Mouse (Mus musculus) limb, embryonic 12.5 days (tissue): ENCODE results near the gene Ttpal. TPM values are rescaled to one million over a fixed set of nuclear protein-coding genes. Genes with fewer than 3 reads are reported as not detected.
"Not testable (repeated sequence)": the region's sequence is repeated elsewhere in the genome, so short reads cannot be mapped to it uniquely, and the experiment has no call there.

Experiments
- ATAC-seq: fragments of 200-750 bp; cut with Nextera tagmentation; 2 replicates; pipeline ENCODE4 v1.8.0; 2017; ENCODE audit warnings: low read depth, moderate TSS enrichment; ENCODE audit not compliant: insufficient number of reproducible peaks, insufficient read depth, low FRiP score, low TSS enrichment
- H3K27ac ChIP-seq: fragments of 300-500 bp; sonication (generic); 2 replicates; pipeline ENCODE4 v1.5.1; 2016; ENCODE audit warnings: mild to moderate bottlenecking, moderate library complexity
- H3K27me3 ChIP-seq: fragments of 300-500 bp; sonication (generic); 2 replicates; pipeline ENCODE4 v1.6.1; 2016; ENCODE audit warnings: mild to moderate bottlenecking, moderate library complexity
- H3K36me3 ChIP-seq: fragments of 300-500 bp; sonication (generic); 2 replicates; pipeline ENCODE4 v1.6.1; 2016; ENCODE audit warnings: mild to moderate bottlenecking, moderate library complexity
- H3K4me1 ChIP-seq: fragments of 300-500 bp; sonication (generic); replicated peaks from 2 replicates; pipeline ENCODE4 v1.6.1; 2016
- H3K4me2 ChIP-seq: fragments of 300-500 bp; sonication (generic); 2 replicates; pipeline ENCODE4 v1.6.1; 2016; ENCODE audit warnings: mild to moderate bottlenecking, moderate library complexity
- H3K4me3 ChIP-seq: fragments of 300-500 bp; sonication (generic); replicated peaks from 2 replicates; pipeline ENCODE4 v1.5.1; 2016; ENCODE audit warnings: mild to moderate bottlenecking
- H3K9ac ChIP-seq: fragments of 300-500 bp; sonication (generic); replicated peaks from 2 replicates; pipeline ENCODE4 v1.6.1; 2016; ENCODE audit warnings: mild to moderate bottlenecking, moderate library complexity
- H3K9me3 ChIP-seq: fragments of 300-500 bp; sonication (generic); 2 replicates; pipeline ENCODE4 v1.6.1; 2016; ENCODE audit warnings: mild to moderate bottlenecking, moderate library complexity
- WGBS: fragments of 180-500 bp; shearing (Covaris S2); methylation state at CpG from one replicate; pipeline ENCODE4 v1.1.7; 2016; 5-methylcytosine and 5-hydroxymethylcytosine counted together
- polyA plus RNA-seq: library from polyadenylated mRNA; unstranded; fragments of >200 nt; fragmentation: Nextera tagmentation; extraction: Ambion mirVana; gene quantifications from 2 replicates; pipeline ENCODE4 v1.2.1, GENCODE M21; 2016

Gene Ttpal
- polyA plus RNA-seq, 1 experiment from 2014 or later: 48.6 TPM

DNA sequence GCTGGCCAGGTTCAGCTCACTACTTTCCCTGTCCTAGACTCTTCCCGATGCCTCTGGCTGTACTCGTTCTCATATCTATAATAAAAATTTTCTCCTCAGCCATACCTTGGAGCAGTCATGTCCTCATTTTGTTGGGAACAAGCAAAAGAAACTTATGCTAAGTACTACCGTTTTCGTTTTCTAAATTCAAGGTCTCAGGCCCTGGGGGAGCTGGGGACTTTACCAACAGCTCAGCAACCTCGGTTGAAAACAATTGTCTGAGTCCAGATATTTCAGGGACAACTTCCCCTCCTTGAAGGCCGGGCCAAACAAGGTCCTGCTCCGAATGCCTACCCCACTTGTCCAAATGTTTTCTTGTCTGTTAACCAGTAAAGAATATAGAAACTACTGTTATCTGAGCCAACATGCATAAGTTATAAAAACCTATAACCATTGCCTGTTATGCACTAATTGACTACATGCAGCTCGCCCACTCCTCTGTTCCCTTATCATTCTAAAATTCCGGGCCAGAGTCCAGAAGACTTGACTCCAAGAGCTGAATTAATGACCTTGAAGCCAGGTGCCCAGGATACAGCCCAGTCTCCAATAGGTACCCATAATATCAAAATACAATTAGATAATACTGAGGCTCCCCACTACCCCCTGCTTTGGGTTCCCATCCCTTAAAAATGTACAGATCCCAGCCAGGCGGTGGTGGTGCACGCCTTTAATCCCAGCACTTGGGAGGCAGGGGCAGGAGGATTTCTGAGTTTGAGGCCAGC is 43.8 kb downstream of the Ttpal start:
- 85% methylated on average over 11 of the region's 11 CpGs for WGBS
- Histone ChIP-seq H3K27me3 (no peaks in the 10 kb centered on the region), H3K27ac (0 out of 2 replicates have a peak overlapping the region, but pooled peaks have one; percentile 98), H3K4me2 (peak overlapping the region; percentile 63; the same call in 1 of the 2 replicates), H3K4me3 (0 out of 2 replicates have a peak overlapping the region, but pooled peaks have one; percentile 92), H3K9me3 (peaks cover 10% of the 10 kb centered on the region; the same call in 1 of the 2 replicates), H3K4me1 (peaks cover 16% of the 10 kb centered on the region), H3K36me3 (peaks cover 10% of the 10 kb centered on the region; the same call in 1 of the 2 replicates), H3K9ac (no peak overlapping the region)
- ATAC-seq: no peak

DNA sequence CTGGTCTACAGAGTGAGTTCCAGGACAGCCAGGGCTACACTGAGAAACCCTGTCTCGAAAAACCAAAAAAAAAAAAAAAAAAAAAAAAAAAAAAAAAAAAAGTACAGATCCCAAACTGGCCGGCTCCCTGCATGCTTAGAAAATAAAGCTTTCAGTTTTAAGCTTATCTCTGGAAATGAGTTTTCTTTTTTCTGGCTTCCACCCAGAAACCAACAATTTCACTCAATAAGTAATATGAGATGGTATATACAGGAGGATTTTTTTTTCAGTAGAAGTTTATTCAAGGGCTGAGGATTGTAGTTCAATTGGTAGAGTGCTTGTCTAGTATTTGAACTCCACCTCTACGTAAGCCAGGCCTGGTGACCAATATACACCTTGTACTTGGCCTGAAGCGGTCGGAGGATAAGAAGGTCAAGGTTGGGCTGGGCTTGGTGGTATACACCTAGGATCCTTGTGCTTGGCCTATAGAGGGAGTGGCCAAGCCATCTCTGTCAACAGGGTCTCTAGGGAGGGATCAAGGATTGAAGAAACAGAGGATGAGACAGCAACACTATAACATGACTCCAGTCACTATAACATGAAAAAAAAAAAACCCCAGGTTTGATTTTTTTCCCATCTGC is 44.5 kb downstream of the Ttpal start:
- no peak overlapping the region for H3K9ac ChIP-seq

DNA sequence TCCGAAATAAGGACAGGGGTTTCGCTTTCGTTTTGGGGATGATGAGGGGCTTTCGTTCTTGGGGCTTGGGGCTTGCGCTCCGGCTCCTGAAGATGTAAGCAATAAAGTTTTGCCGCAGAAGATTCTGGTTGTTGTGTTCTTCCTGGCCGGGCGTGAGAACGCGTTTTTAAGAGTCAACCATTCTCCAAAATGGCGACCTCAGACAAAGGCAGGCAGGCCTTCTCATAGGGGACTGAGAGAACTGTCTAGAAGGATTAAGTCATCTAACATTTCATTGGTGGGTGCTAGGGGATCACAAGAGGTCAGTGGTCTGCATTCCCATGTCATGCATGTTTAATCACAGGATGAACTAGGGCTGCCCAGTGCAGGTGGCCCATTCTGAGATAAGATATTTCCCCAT is 53.6 kb downstream of the Ttpal start:
- not testable (repeated sequence) for H3K4me2 ChIP-seq, ATAC-seq, H3K9me3 ChIP-seq, H3K4me1 ChIP-seq, H3K4me3 ChIP-seq, H3K36me3 ChIP-seq, H3K27ac ChIP-seq, H3K27me3 ChIP-seq, H3K9ac ChIP-seq
- 93% methylated on average over 9 of the region's 12 CpGs for WGBS

More for the DNA sequence above, 44.5 kb downstream of the Ttpal start:
- H3K27ac ChIP-seq: no peak overlapping the region
- H3K36me3 ChIP-seq: peaks cover 4% of the 10 kb centered on the region; the same call in 1 of the 2 replicates
- no peaks in the 10 kb centered on the region for H3K27me3 ChIP-seq
- no peak overlapping the region for H3K4me2 ChIP-seq
- ATAC-seq: no peak
- no peak overlapping the region for H3K4me3 ChIP-seq
- peaks cover 16% of the 10 kb centered on the region for H3K4me1 ChIP-seq
- peaks cover 10% of the 10 kb centered on the region; the same call in 1 of the 2 replicates for H3K9me3 ChIP-seq
- WGBS: 89% methylated on average over 5 of the region's 5 CpGs

DNA sequence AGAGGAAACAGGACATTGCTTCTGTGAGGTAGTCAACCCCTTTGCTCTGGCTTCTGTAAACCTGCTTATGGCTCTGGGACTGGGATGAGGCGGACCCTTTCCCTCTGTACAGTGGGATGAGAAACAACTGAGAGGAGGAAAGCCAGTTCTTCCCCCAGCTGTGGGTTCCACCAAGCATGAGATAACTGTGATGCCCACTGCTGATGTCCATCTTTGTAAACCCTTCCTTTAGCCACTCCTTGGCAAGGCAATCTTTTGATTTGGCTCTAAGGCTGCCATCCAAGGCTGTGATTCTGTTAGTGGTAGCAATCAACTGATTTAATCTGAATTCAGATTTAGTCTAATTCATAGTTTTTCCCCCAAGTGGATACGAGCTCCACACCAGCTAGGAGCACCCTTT is 55.4 kb downstream of the Ttpal start:
- H3K9ac ChIP-seq: no peak overlapping the region
- no peak for ATAC-seq
- no peak overlapping the region for H3K4me2 ChIP-seq
- 87% methylated on average over 2 of the region's 2 CpGs for WGBS
- H3K27ac ChIP-seq: no peak overlapping the region
- H3K4me1 ChIP-seq: peaks cover 20% of the 10 kb centered on the region
- no peaks in the 10 kb centered on the region for H3K27me3 ChIP-seq
- H3K9me3 ChIP-seq: no peaks in the 10 kb centered on the region
- H3K36me3 ChIP-seq: no peaks in the 10 kb centered on the region
- H3K4me3 ChIP-seq: no peak overlapping the region

DNA sequence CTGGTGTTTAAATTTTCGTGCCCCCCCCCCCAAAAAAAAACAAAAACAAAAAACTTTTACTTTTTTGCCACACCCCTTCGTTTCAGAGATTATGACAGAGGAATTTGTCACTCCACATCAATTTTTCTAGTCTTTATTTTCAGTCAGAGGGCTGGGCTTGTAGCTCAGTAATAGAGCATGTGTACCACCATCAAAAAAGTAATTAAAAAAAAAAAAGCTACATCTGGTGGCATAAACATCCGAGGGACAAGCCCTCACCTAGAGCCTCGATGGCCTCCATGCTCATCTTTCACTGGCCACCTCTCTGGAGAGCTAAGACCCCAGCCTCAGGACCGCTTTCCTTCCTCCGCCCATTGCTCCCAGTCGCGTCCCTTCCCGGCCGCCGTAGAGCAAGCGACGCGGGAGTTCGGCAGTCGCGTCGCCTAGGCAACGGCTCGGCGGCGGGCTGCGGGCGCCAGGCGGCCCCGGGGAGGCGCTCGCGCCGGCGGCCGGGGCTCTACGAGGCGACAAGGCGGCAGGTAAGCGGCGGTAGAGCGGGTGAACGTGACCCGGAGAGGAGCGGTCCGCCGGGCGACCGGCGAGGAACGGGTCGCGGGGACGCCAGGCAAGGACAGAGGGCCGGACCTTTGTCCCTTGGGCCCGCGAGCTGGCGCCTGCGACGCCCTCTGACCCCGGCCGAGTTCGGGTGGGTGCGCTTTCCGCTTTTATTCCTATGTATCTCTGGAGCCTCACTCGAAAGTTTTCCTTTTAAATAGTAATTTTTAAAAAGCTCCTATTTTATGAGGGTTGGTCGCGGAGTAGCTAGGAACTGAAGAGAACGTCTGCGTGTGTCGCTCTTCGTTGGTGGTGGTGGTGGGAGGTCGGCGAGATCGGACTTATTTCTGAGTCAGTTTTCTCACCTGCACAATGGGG is 56.1 kb downstream of the Ttpal start, which contains the start of gene Pkig:
TSS of gene Pkig (plus strand) at position 412 of the 912 bp plus-strand sequence.
- WGBS: 1% methylated on average over 71 of the region's 71 CpGs
- H3K9me3 ChIP-seq: no peaks in the 10 kb centered on the region

DNA sequence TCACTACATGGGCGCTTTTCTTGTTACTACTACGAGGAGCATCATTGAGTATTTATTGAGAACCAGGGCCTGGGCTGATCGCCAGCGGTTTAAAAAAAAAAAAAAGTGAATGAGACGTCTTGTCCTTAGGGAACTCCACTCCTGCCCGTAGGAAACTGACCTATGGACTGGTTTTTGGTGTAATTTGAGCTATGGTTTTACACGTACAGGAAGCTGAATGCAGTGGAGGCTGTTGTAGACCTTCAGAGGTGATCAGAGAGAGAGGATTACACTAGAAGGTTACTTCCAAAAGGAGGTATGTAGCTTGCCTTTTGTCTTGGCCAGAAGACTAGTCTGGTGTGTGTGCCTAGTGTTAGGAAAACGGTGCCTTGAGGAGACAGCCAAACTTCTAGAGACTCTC is 56.8 kb downstream of the Ttpal start:
- peak overlapping the region; percentile 81 for H3K4me3 ChIP-seq
- H3K9me3 ChIP-seq: no peaks in the 10 kb centered on the region
- no peak for ATAC-seq
- H3K27me3 ChIP-seq: no peaks in the 10 kb centered on the region
- peak overlapping the region; percentile 87 for H3K27ac ChIP-seq
- H3K4me1 ChIP-seq: peaks cover 25% of the 10 kb centered on the region
- WGBS: 1% methylated on average over 8 of the region's 8 CpGs
- H3K9ac ChIP-seq: peak overlapping the region; percentile 51; the same call in 1 of the 2 replicates
- H3K36me3 ChIP-seq: no peaks in the 10 kb centered on the region
- peak overlapping the region; percentile 59 for H3K4me2 ChIP-seq

More for the DNA sequence above, 56.1 kb downstream of the Ttpal start, which contains the start of gene Pkig:
- Histone ChIP-seq H3K27me3 (no peaks in the 10 kb centered on the region), H3K4me1 (peaks cover 25% of the 10 kb centered on the region), H3K36me3 (no peaks in the 10 kb centered on the region), H3K4me2 (peak within 1 kb of the TSS; percentile 59), H3K27ac (peak within 1 kb of the TSS; percentile 87), H3K9ac (peak within 1 kb of the TSS; percentile 80), H3K4me3 (peak within 1 kb of the TSS; percentile 81)
- peak; percentile 82 for ATAC-seq

DNA sequence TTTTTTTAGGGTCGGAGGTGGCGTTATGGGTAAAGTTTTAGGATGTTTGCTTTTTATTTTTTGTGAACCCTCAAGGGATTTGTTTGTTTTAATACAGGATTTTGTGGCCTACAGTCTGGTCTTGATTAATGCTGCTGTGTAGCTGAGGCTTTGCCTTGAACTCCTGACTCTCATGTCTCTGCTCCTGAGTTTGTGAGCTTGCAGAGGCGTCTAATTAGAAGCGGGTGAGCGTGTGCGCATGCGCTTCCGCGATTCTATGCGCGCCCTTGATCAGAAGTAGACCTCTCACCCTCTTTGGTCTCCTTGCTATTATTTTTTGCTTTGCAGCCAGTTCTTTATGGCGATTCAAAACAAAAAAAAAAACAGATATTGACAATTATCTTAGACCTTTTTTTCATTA is 57.3 kb downstream of the Ttpal start:
- H3K4me3 ChIP-seq: peak overlapping the region; percentile 81
- no peaks in the 10 kb centered on the region for H3K9me3 ChIP-seq
- peaks cover 25% of the 10 kb centered on the region for H3K4me1 ChIP-seq
- H3K27ac ChIP-seq: peak overlapping the region; percentile 87; the same call in 1 of the 2 replicates
- no peak for ATAC-seq
- H3K27me3 ChIP-seq: no peaks in the 10 kb centered on the region
- H3K9ac ChIP-seq: no peak overlapping the region
- no peaks in the 10 kb centered on the region for H3K36me3 ChIP-seq
- peak overlapping the region; percentile 59 for H3K4me2 ChIP-seq
- whole genome bisulfite sequencing: 75% methylated on average over 12 of the region's 12 CpGs

DNA sequence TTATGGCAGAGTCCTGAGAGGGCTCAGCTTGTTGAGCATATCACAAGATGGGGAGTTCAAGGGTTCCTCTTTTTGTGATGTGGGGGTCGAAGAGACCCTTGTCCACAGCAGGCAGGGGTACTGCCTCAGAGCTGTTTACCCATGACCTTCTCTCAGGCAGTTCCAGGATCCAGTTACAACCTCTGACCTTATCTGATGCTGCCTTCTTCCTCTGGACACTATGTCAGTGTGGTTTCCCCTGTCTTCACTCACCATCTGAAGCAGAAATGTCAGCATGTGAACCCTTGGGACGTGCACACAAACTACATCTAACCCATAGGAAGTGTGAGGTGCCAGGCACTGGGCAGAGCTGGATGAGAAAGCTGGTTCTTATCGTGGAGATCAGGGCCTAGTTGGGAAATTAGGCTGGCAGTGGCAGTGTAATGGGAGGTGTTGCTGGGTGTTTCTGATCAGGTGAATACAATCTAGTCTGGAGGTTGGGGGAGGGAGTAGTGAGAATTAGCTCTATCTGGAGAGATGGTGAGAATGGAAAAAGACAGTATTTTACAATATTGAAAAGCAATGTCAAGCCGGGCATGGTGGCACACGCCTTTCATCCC is 58.1 kb downstream of the Ttpal start:
- no peak for ATAC-seq
- H3K4me1 ChIP-seq: peaks cover 25% of the 10 kb centered on the region
- no peak overlapping the region for H3K27ac ChIP-seq
- no peaks in the 10 kb centered on the region for H3K9me3 ChIP-seq
- no peak overlapping the region for H3K9ac ChIP-seq
- no peaks in the 10 kb centered on the region for H3K27me3 ChIP-seq
- H3K4me3 ChIP-seq: no peak overlapping the region
- WGBS: 90% methylated on average over 5 of the region's 5 CpGs
- no peak overlapping the region for H3K4me2 ChIP-seq
- no peaks in the 10 kb centered on the region for H3K36me3 ChIP-seq

DNA sequence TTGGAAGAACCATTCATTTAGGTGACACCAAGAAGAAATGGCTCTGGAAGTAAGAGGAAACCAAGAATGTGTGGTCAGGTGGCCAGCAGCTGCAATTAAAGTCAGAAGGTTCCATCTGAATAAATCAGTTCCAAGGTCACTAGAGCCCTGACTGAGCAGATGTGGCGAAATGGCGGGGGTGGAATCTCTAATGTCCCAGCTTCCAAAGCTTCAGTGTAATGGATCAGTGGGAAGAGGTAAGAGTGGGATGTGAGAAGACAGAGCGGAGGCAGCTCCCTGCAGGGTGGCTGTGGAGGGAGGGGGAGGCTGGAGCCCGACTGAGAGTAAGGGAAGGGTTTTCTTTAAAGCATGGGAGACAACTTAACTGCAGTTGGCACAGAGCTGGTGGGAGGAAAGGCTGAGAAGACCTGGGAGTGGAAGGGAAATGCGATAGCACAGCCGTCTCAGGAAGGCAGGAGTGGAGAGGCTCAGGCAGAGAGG is 59.3 kb downstream of the Ttpal start:
- Histone ChIP-seq H3K4me3 (no peak overlapping the region), H3K4me1 (peaks cover 25% of the 10 kb centered on the region), H3K4me2 (no peak overlapping the region), H3K27me3 (no peaks in the 10 kb centered on the region), H3K9ac (no peak overlapping the region), H3K9me3 (no peaks in the 10 kb centered on the region), H3K36me3 (no peaks in the 10 kb centered on the region), H3K27ac (no peak overlapping the region)
- WGBS: 59% methylated on average over 6 of the region's 6 CpGs
- ATAC-seq: no peak

DNA sequence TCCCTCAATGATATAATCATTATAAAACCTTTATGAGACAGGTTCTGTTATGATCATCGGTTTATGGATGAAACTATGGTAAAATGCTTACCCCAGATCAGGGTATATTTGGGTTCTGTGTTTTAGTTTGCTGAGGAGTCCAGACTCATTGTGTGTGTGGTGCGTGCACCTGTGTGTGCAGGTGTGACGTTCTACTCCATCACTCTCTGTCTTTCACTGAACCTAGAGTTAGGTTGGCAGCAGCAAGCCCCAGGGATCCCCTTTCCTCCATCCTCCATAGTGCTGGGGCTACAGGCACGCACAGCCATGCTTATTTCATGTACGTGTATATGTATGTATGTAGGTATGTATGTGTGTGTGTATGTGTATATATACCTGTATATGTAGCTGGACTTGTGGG is 60.0 kb downstream of the Ttpal start:
- no peak overlapping the region for H3K27ac ChIP-seq
- H3K4me3 ChIP-seq: no peak overlapping the region
- no peak overlapping the region for H3K9ac ChIP-seq
- H3K36me3 ChIP-seq: no peaks in the 10 kb centered on the region
- no peak overlapping the region for H3K4me2 ChIP-seq
- ATAC-seq: no peak
- no peaks in the 10 kb centered on the region for H3K27me3 ChIP-seq
- no peaks in the 10 kb centered on the region for H3K9me3 ChIP-seq
- WGBS: 95% methylated on average over 5 of the region's 5 CpGs
- H3K4me1 ChIP-seq: peaks cover 25% of the 10 kb centered on the region
